Mouse (Mus musculus) kidney, postnatal 0 days (tissue): ENCODE data around the gene Olfr1246. TPM values are rescaled to one million over a fixed set of nuclear protein-coding genes. Genes with fewer than 3 reads are reported as not detected.
"Not testable (repeated sequence)": the region's sequence is repeated elsewhere in the genome, so short reads cannot be mapped to it uniquely, and the experiment has no call there.

ENCODE experiments used
- ATAC-seq: fragments of 200-750 bp; cut with Nextera tagmentation; replicated peaks from 2 replicates; pipeline ENCODE4 v1.8.0; 2017; ENCODE audit warnings: low read depth, moderate number of reproducible peaks, moderate TSS enrichment, moderate library complexity; ENCODE audit not compliant: low FRiP score
- DNase-seq: peaks from one replicate; pipeline ENCODE4 v3.0.0-alpha.2; 2016; ENCODE audit warnings: low spot score
- H3K27ac ChIP-seq: fragments of 300-500 bp; sonication (generic); 2 replicates; pipeline ENCODE4 v1.5.1; 2014; ENCODE audit warnings: mild to moderate bottlenecking
- H3K27me3 ChIP-seq: fragments of 300-500 bp; sonication (generic); 2 replicates; pipeline ENCODE4 v1.6.1; 2014; ENCODE audit warnings: low read length, mixed read lengths; ENCODE audit not compliant: insufficient read depth
- H3K36me3 ChIP-seq: fragments of 300-500 bp; sonication (generic); 2 replicates; pipeline ENCODE4 v1.6.1; 2014; ENCODE audit warnings: low read length, mixed read lengths; ENCODE audit not compliant: insufficient read depth
- H3K4me1 ChIP-seq: fragments of 300-500 bp; sonication (generic); replicated peaks from 2 replicates; pipeline ENCODE4 v1.6.1; 2014; ENCODE audit warnings: antibody characterized with exemption, low read length, mixed read lengths; ENCODE audit not compliant: insufficient read depth
- H3K4me2 ChIP-seq: fragments of 300-500 bp; sonication (generic); 2 replicates; pipeline ENCODE4 v1.6.1; 2014; ENCODE audit warnings: mild to moderate bottlenecking, low read length, moderate library complexity, mixed read lengths
- H3K4me3 ChIP-seq: fragments of 300-500 bp; sonication (generic); replicated peaks from 2 replicates; pipeline ENCODE4 v1.5.1; 2014; ENCODE audit warnings: low read depth, low read length
- H3K9ac ChIP-seq: fragments of 300-500 bp; sonication (generic); 2 replicates; pipeline ENCODE4 v1.6.1; 2014; ENCODE audit warnings: low read depth, low read length
- H3K9me3 ChIP-seq: fragments of 300-500 bp; sonication (generic); replicated peaks from 2 replicates; pipeline ENCODE4 v1.6.1; 2016; ENCODE audit warnings: low read length, inconsistent platforms, mixed read lengths
- CTCF ChIP-seq: IDR thresholded peaks from 2 replicates; pipeline ENCODE4 v1.5.1; 2016; ENCODE audit warnings: antibody characterized with exemption, low read depth, mild to moderate bottlenecking, moderate library complexity
- WGBS: fragments of 180-500 bp; shearing (Covaris S2); extraction: QIAGEN DNeasy Blood & Tissue Kit; methylation state at CpG from one replicate; pipeline ENCODE4 v1.1.7; 2014; 5-methylcytosine and 5-hydroxymethylcytosine counted together
- polyA plus RNA-seq: library from polyadenylated mRNA; unstranded; fragments of >200 nt; fragmentation: Nextera tagmentation; extraction: Ambion mirVana; gene quantifications from 2 replicates; pipeline ENCODE4 v1.2.1, GENCODE M21; 2015

Gene Olfr1246
- polyA plus RNA-seq = not detected in 2 replicates

DNA sequence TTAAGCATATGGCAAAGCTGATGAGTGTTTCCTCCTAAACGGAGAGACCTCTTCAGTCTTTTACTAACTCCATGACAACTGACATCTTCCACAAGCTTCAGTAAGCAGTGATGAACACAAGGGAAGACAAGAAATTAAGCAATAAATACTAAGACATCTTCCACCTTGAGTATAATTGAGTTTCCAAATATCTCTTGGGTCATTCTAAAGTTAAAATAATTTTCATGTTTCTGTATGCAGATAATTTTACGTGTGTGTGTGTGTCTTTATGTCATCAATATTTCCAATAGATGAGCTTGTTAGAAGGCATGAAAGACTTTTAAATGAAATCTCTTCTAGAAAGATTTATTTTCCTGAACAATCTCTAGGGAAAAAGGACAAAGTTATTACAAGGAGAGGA is at the start of gene Olfr1246:
Gene Olfr1246 (minus strand): TSS at position 101 of the 400 bp plus-strand sequence.
- Histone ChIP-seq H3K27me3 (no peaks in the 10 kb centered on the region), H3K9me3 (no peaks in the 10 kb centered on the region), H3K4me1 (no peaks in the 10 kb centered on the region), H3K4me2 (no peak within 1 kb of the TSS), H3K36me3 (no peaks in the 10 kb centered on the region), H3K4me3 (no peak within 1 kb of the TSS), H3K27ac (no peak within 1 kb of the TSS), H3K9ac (no peak within 1 kb of the TSS)
- ATAC-seq = no peak
- no peak for TF ChIP-seq CTCF
- 75% methylated on average over 2 of the region's 2 CpGs for WGBS
- DNase-seq = no peak

DNA sequence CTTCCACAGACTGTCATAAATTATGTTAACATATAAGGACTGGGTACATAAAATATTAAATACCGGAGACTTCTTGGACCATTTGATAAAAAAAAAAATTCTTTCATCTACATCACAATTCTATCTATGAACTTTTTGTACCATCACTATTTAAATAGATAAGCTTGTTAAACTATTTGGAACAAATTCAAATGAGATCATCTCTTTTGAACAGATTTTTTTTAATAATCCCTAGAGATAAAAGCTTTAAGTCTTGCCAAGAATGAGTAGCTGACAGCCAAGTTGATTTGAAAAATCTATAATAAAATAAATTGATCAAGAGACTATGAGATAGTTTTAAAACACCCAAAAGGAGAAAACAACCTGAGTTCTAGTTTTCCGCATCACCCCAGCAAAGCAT is 41.9 kb upstream of the Olfr1246 start, which contains the start of gene Olfr1249:
Gene Olfr1249 (minus strand): TSS at position 101 of the 400 bp plus-strand sequence.
- DNase-seq (no peak), ATAC-seq (no peak)
- H3K9me3 ChIP-seq = no peaks in the 10 kb centered on the region
- H3K27me3 ChIP-seq = no peaks in the 10 kb centered on the region
- no peaks in the 10 kb centered on the region for H3K4me1 ChIP-seq
- H3K9ac ChIP-seq = no peak within 1 kb of the TSS
- 81% methylated on average over 2 of the region's 2 CpGs for WGBS
- no peak within 1 kb of the TSS for H3K27ac ChIP-seq
- TF ChIP-seq CTCF = no peak
- H3K4me2 ChIP-seq = no peak within 1 kb of the TSS
- H3K4me3 ChIP-seq = no peak within 1 kb of the TSS
- no peaks in the 10 kb centered on the region for H3K36me3 ChIP-seq

DNA sequence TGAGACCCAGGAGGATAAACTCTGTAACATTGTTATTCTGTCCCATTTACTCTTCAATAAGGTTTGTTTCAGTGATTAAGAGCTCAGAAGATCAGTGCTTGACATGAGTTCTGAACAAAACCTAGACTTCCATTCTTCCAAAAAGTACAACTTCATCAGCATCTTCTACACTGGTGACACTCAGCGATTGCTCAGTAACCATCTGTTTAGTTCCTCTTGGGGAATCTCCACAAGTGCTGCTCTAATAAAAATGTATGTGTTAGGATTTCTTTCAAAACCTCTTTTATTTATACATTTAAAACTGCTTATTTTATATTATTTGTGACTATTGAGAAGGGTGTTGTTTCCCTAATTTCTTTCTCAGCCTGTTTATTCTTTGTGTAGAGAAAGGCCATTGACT is 25.2 kb upstream of the Olfr1246 start, which contains the start of gene Olfr1248:
Gene Olfr1248 (minus strand): TSS at position 101 of the 400 bp plus-strand sequence.
- H3K9me3 ChIP-seq, H3K4me1 ChIP-seq, H3K4me2 ChIP-seq, ATAC-seq, H3K9ac ChIP-seq, H3K27me3 ChIP-seq, H3K27ac ChIP-seq, H3K36me3 ChIP-seq, H3K4me3 ChIP-seq, DNase-seq: not testable (repeated sequence)
- WGBS = 90% methylated on average over 1 of the region's 1 CpGs

DNA sequence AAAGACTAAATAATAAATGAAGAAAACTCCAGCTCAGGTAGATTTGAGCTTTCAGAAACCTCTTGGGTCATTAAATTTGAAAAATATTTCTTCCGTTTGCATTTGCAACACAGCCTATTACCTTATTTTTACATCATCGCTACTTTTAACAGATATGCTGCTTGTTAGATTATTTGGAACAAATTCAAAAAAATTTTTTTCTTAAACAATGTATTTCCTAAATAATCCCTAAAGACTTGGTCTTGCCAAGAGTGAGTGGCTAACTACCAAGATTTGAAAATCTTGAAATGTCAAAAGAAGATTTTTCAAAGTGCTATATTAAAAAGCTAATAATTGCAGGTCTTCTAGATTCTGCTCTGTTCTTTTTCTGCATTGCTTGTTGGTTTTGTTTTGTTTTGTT is 21.1 kb upstream of the Olfr1246 start, which contains the start of gene Olfr1247:
Gene Olfr1247 (minus strand): TSS at position 101 of the 400 bp plus-strand sequence.
- no peaks in the 10 kb centered on the region for H3K27me3 ChIP-seq
- no peak for DNase-seq
- H3K4me1 ChIP-seq = no peaks in the 10 kb centered on the region
- TF ChIP-seq CTCF = no peak
- WGBS = 93% methylated on average over 2 of the region's 2 CpGs
- H3K36me3 ChIP-seq = no peaks in the 10 kb centered on the region
- H3K4me3 ChIP-seq = no peak within 1 kb of the TSS
- no peak within 1 kb of the TSS for H3K9ac ChIP-seq
- H3K27ac ChIP-seq = no peak within 1 kb of the TSS
- H3K4me2 ChIP-seq = no peak within 1 kb of the TSS
- H3K9me3 ChIP-seq = no peaks in the 10 kb centered on the region
- no peak for ATAC-seq

DNA sequence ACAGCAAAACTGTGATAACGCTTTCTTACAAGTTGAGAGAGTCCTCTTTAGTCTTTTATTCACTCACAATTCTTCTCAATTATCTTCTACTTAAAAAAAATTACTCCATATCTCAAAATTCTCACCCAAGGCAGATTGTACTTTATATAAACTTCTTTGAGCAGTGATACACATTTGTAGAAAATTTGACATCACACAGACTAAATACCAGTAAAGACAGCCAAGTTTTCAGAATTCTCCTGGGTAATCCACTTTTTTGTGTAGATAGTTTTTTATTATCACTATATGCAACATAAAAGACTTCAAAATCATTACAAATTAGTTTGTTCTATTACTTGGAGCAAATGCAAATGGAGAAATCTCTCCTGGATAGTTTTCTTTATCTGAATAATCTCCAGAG is 14.6 kb downstream of the Olfr1246 start, which contains the start of gene Olfr1245:
Gene Olfr1245 (minus strand): TSS at position 101 of the 400 bp plus-strand sequence.
- no peak within 1 kb of the TSS for H3K27ac ChIP-seq
- no peaks in the 10 kb centered on the region for H3K36me3 ChIP-seq
- no peak within 1 kb of the TSS for H3K9ac ChIP-seq
- no peak within 1 kb of the TSS for H3K4me2 ChIP-seq
- no peak for TF ChIP-seq CTCF
- H3K27me3 ChIP-seq = no peaks in the 10 kb centered on the region
- no peak for ATAC-seq
- 77% methylated on average over 1 of the region's 1 CpGs for WGBS
- no peaks in the 10 kb centered on the region for H3K9me3 ChIP-seq
- no peak within 1 kb of the TSS for H3K4me3 ChIP-seq
- no peak for DNase-seq
- no peaks in the 10 kb centered on the region for H3K4me1 ChIP-seq

DNA sequence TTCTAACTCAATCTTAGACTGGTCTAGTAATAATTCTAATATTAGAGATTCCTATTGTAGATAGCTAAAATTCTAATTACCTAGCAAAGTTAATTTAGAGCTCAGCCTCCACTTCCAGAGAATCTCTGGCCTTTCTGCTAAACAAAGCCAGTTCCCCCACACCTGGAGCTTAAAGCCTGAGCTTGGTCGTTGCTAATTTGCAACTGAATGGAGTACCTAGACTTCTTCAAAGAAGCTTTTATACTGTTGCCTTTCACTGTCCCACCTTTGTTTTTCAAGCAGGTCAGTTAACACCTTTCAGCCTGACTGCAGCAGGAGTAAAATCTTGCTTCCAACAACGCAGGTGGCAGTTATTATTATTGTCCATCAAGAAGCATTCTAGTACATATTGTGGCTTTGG is 30.3 kb downstream of the Olfr1246 start:
- not testable (repeated sequence) for H3K4me3 ChIP-seq, H3K4me1 ChIP-seq, H3K36me3 ChIP-seq, H3K9me3 ChIP-seq, H3K27me3 ChIP-seq, DNase-seq, H3K4me2 ChIP-seq, H3K27ac ChIP-seq, H3K9ac ChIP-seq, ATAC-seq
- 59% methylated on average over 2 of the region's 2 CpGs for WGBS

DNA sequence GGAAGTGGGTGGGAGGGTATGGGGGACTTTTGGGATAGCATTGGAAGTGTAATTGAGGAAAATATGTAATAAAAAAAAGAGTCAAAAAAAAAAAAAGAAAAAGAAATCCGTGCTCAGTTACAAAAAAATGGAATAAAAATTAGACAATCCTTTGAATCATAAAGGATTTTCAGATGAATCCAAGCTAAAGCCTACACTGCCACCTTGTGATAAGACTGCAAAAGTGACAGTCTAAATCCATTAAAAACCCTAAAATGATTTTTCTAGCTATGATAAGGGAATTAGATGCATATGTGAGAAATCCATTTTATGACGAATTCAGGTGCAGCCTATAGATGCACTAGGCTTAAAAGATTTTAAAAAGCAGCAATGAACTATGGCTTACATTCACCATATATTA is 48.4 kb downstream of the Olfr1246 start:
- Histone ChIP-seq H3K4me2 (no peak overlapping the region), H3K4me3 (no peak overlapping the region), H3K27me3 (no peaks in the 10 kb centered on the region), H3K36me3 (no peaks in the 10 kb centered on the region), H3K27ac (no peak overlapping the region), H3K4me1 (no peaks in the 10 kb centered on the region), H3K9ac (no peak overlapping the region), H3K9me3 (no peaks in the 10 kb centered on the region)
- no peak for ATAC-seq
- peak; percentile 1 for DNase-seq
- WGBS = 46% methylated on average over 2 of the region's 2 CpGs
- peak; percentile 55 for TF ChIP-seq CTCF
